Mouse (Mus musculus) heart, embryonic 14.5 days (tissue): Measurements from ENCODE around the gene OR5BS1P. TPM values are rescaled to one million over a fixed set of nuclear protein-coding genes. Genes with fewer than 3 reads are reported as not detected.
"Not testable (repeated sequence)": the region's sequence is repeated elsewhere in the genome, so short reads cannot be mapped to it uniquely, and the experiment has no call there.

Source experiments
- ATAC-seq: fragments of 200-750 bp; cut with Nextera tagmentation; 2 replicates; pipeline ENCODE4 v1.8.0; 2017; ENCODE audit warnings: low read depth, moderate TSS enrichment; ENCODE audit not compliant: insufficient number of reproducible peaks, insufficient read depth, low FRiP score
- H3K27ac ChIP-seq, 2 experiments: fragments of 200-500 bp in 1 of 2; fragments of 300-500 bp in 1 of 2; sonication (generic) in 1 of 2; replicated peaks in 1 of 2; 2 replicates each; pipeline ENCODE4 v1.5.1; 2012 to 2014; ENCODE audit warnings: low read depth in 2 of 2, low read length in 2 of 2, control low read depth in 1 of 2, mild to moderate bottlenecking in 1 of 2, mixed read lengths in 1 of 2; ENCODE audit not compliant: control insufficient read depth in 1 of 2, insufficient read depth in 1 of 2
- H3K27me3 ChIP-seq: fragments of 300-500 bp; sonication (generic); 2 replicates; pipeline ENCODE4 v1.6.1; 2014; ENCODE audit warnings: mild to moderate bottlenecking, low read length, control low read depth; ENCODE audit not compliant: control insufficient read depth, insufficient read depth
- H3K36me3 ChIP-seq: fragments of 300-500 bp; sonication (generic); 2 replicates; pipeline ENCODE4 v1.6.1; 2014; ENCODE audit warnings: mild to moderate bottlenecking, control low read depth, low read length, mixed read lengths; ENCODE audit not compliant: control insufficient read depth, insufficient read depth
- H3K4me1 ChIP-seq, 2 experiments: fragments of 200-500 bp in 1 of 2; fragments of 300-500 bp in 1 of 2; sonication (generic) in 1 of 2; 2 replicates each; pipeline ENCODE4 v1.6.1; 2012 to 2014; ENCODE audit warnings: low read length in 2 of 2, control low read depth in 1 of 2, mixed read lengths in 1 of 2; ENCODE audit not compliant: control insufficient read depth in 2 of 2, insufficient read depth in 2 of 2
- H3K4me2 ChIP-seq: fragments of 300-500 bp; sonication (generic); 2 replicates; pipeline ENCODE4 v1.6.1; 2014; ENCODE audit warnings: mild to moderate bottlenecking, low read length
- H3K4me3 ChIP-seq, 2 experiments: fragments of 200-500 bp in 1 of 2; fragments of 300-500 bp in 1 of 2; sonication (generic) in 1 of 2; 2 replicates each; pipeline ENCODE4 v1.5.1; 2012 to 2014; ENCODE audit warnings: low read length in 2 of 2, mild to moderate bottlenecking in 2 of 2, control low read depth in 1 of 2, low read depth in 1 of 2, moderate library complexity in 1 of 2; ENCODE audit not compliant: control insufficient read depth in 1 of 2, insufficient read depth in 1 of 2
- H3K9ac ChIP-seq: fragments of 300-500 bp; sonication (generic); 2 replicates; pipeline ENCODE4 v1.6.1; 2014; ENCODE audit warnings: mild to moderate bottlenecking, low read length
- H3K9me3 ChIP-seq: fragments of 300-500 bp; sonication (generic); 2 replicates; pipeline ENCODE4 v1.6.1; 2016; ENCODE audit warnings: low read length, control low read depth; ENCODE audit not compliant: control insufficient read depth
- WGBS: fragments of 180-500 bp; shearing (Covaris S2); extraction: QIAGEN DNeasy Blood & Tissue Kit; methylation state at CpG from one replicate; pipeline ENCODE4 v1.1.7; 2014; 5-methylcytosine and 5-hydroxymethylcytosine counted together
- polyA plus RNA-seq: library from polyadenylated mRNA; unstranded; fragments of >200 nt; fragmentation: Nextera tagmentation; extraction: Ambion mirVana; gene quantifications from 2 replicates; pipeline ENCODE4 v1.2.1, GENCODE M21; 2014

Gene OR5BS1P
- polyA plus RNA-seq, 1 experiment from 2014 or later: not detected

- not testable (repeated sequence) for H3K9me3 ChIP-seq, H3K27ac ChIP-seq, H3K27me3 ChIP-seq, H3K9ac ChIP-seq, ATAC-seq, H3K4me2 ChIP-seq, H3K4me3 ChIP-seq
- Histone ChIP-seq H3K36me3 (peaks cover 10% of the 10 kb centered on the region), H3K4me1 (peaks cover 12 to 15% of the 10 kb centered on the region in 2 experiments)
- 65% methylated on average over 3 of the region's 3 CpGs for WGBS
Measured at GRCm38 (mm10) chr15:98513676-98514075, 44.0 kb downstream of the OR5BS1P start.

DNA sequence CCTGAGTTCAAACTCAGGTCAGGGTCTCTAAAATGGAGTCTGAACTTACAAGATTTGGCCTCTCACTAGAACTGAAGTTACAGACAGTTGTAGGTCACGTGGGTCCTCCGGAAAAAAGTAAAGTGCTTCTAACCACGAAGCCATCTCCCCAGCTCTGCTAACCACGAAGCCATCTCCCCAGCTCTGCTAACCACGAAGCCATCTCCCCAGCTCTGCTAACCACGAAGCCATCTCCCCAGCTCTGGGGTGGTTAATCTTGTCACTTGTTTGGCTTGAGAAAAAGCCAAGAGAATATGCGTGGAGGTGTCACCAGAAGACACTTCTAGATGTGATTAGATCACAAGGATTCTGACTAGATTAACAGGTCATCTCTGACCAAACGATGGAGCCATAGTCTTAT lies 44.5 kb downstream of the OR5BS1P start:
- WGBS: 74% methylated on average over 8 of the region's 8 CpGs

DNA sequence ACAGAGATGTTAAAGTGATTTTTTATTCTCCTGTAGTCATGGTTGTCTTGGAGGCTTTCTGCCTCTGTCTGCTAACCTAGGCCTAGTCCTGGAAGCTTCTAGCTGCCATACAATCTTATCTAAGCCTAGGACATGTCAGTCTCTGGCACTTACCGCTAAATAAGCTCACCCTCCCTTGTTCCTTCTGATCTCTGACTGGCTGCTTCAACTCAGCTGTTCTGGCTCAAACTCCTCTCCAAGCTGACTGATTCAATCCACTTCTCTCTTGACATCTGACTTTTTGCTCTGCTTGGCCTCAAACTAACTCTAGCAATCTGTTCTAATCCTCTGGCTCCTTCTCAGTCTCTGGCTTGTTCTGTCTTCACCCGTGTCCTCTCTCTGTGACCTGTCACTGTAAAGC lies 45.1 kb downstream of the OR5BS1P start:
- not testable (repeated sequence) for H3K9ac ChIP-seq, H3K9me3 ChIP-seq, ATAC-seq, H3K4me2 ChIP-seq, H3K4me3 ChIP-seq, H3K27me3 ChIP-seq, H3K27ac ChIP-seq
- peaks cover 17% of the 10 kb centered on the region for H3K36me3 ChIP-seq
- peaks cover 12 to 15% of the 10 kb centered on the region in 2 experiments for H3K4me1 ChIP-seq
- 48% methylated on average over 2 of the region's 2 CpGs for WGBS

More for the DNA sequence above, 44.5 kb downstream of the OR5BS1P start:
- Histone ChIP-seq H3K9ac (no peak overlapping the region), H3K4me3 (no peak overlapping the region), H3K27ac (no peak overlapping the region), H3K9me3 (no peaks in the 10 kb centered on the region), H3K4me1 (peaks cover 12 to 15% of the 10 kb centered on the region in 2 experiments), H3K27me3 (no peaks in the 10 kb centered on the region), H3K4me2 (no peak overlapping the region), H3K36me3 (peaks cover 11% of the 10 kb centered on the region)
- no peak for ATAC-seq

DNA sequence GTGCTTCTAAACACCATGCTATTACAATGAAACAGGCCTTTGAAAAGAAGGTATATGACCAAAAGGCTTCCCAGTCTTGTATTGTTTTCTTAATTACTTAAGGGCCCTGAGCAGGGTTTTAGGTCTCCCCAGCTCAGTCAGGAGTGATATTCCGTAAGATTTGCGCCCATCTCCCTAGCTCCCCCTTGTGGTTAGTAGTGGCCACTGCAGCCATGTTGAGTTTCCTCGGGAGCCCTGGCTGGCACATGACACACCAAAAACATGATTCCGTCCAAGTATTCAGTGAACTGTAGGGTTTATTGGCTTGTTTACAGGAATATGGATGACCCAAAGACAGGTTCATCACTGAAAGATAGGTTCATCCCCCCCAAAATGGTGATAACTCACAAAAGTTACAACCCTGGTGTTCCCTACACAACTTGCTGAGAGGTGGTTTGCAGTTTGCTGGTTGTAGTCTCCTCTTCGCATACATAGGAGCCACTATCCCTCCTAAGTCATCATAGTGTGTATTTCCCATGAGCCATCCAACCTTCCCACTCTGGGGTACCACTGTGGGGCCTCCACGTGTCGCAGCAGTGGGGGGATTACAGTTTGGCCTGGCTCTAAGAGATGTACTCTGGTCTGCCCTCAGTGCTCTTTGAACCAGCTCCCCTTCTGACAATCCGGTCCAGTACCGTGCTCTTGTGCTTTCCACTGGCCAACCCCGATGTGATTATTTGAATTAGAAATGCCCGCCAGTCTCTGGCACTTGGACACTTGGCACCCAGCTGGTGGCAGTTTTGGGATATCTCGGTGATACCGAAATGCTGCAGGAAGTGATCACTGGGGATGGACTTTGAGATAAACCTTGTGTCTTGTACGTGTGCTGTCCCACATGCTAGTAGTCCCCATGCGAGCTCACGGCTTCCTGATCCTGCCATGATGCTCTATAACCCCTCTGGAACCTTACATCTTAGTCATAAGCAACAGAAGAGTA lies 48.0 kb downstream of the OR5BS1P start:
- H3K9me3 ChIP-seq: no peaks in the 10 kb centered on the region
- no peak overlapping the region for H3K4me2 ChIP-seq
- H3K9ac ChIP-seq: no peak overlapping the region
- ATAC-seq: no peak
- H3K27ac ChIP-seq: no peak overlapping the region
- 68% methylated on average over 16 of the region's 16 CpGs for whole genome bisulfite sequencing
- no peak overlapping the region for H3K4me3 ChIP-seq
- no peaks in the 10 kb centered on the region for H3K27me3 ChIP-seq
- H3K4me1 ChIP-seq: peaks cover 4 to 5% of the 10 kb centered on the region in 2 experiments
- peaks cover 46% of the 10 kb centered on the region for H3K36me3 ChIP-seq

GRCm38 (mm10) chr15:98521245-98521644 lies 51.5 kb downstream of the OR5BS1P start:
- H3K9ac ChIP-seq: no peak overlapping the region
- no peaks in the 10 kb centered on the region for H3K9me3 ChIP-seq
- H3K27ac ChIP-seq: no peak overlapping the region
- no peaks in the 10 kb centered on the region for H3K4me1 ChIP-seq
- no peak for ATAC-seq
- 87% methylated on average over 3 of the region's 3 CpGs for WGBS
- no peak overlapping the region for H3K4me2 ChIP-seq
- no peaks in the 10 kb centered on the region for H3K27me3 ChIP-seq
- no peak overlapping the region for H3K4me3 ChIP-seq
- peaks cover 81% of the 10 kb centered on the region for H3K36me3 ChIP-seq

DNA sequence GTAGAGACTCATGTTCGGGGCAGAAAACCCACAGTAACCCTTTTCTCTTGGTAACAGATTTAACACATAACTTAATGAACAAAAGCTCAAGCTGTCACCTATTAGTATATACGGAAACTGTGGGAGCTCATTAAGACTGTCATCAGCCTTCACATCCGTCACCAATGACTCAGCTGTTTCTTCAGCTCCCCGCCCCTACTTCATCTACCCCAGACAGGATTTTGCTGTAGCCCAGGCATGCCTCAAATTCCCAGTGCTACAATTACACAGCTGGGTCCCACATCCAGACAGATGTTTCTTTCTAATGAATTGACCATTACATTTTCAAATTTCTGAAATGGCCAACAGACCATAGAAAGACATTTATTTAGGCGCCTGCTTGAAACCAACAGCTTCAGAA lies 56.4 kb downstream of the OR5BS1P start:
- H3K4me3 ChIP-seq: no peak overlapping the region
- ATAC-seq: no peak
- no peak overlapping the region for H3K27ac ChIP-seq
- no peak overlapping the region for H3K9ac ChIP-seq
- no peaks in the 10 kb centered on the region for H3K4me1 ChIP-seq
- WGBS: 54% methylated on average over 5 of the region's 5 CpGs
- peaks cover 100% of the 10 kb centered on the region for H3K36me3 ChIP-seq
- H3K9me3 ChIP-seq: no peaks in the 10 kb centered on the region
- no peak overlapping the region for H3K4me2 ChIP-seq
- H3K27me3 ChIP-seq: no peaks in the 10 kb centered on the region

DNA sequence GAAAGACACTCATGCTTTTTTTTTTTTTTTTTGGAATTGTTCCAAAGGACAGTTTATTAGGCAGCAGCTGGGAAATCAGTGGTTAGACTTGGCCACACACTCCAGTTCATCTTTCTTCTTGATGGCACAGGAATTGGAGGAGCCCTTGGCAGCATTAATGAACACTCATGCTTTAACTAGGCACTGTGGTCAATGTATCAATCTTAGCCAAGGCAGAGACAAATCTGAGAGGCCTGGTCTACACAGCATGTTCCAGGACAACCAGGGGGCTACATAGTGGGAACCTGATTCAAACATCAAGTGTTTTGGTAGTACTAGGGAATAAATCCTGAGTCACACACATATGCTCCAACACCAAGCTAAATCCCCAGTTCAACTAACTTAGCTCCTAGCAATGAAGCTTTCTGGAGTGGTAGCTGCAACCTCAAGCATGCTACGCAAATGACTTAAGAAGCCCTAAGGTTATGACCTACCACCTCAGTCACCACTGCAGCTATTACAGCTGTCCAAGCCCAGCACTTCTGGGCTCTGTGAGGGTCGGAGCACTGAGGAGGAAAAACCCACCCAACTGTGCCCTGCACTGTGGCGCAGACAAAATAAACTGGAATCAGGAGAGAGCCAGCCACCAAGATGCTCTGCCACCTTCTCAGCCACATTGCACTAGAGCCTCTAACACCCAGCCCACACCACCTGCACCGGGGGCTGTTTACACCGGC lies 57.5 kb downstream of the OR5BS1P start:
- no peak for ATAC-seq
- Histone ChIP-seq H3K36me3 (peaks cover 98% of the 10 kb centered on the region), H3K4me3 (no peak overlapping the region), H3K9me3 (no peaks in the 10 kb centered on the region), H3K27ac (no peak overlapping the region), H3K4me2 (no peak overlapping the region), H3K4me1 (peaks cover under 1 to 2% of the 10 kb centered on the region in 2 experiments), H3K27me3 (no peaks in the 10 kb centered on the region), H3K9ac (no peak overlapping the region)
- 90% methylated on average over 5 of the region's 5 CpGs for WGBS
